Comparison of ENCODE assay signal across 26 mouse cellular contexts in genomic region chr5:147124794-147125193, GRCm38 (mm10). TPM values are rescaled to one million over a fixed set of nuclear protein-coding genes. Genes with fewer than 3 reads are reported as not detected.
A peak's percentile ranks its signal among the peaks of the same experiment; 100 is the strongest.
DNase-seq lines count a peak whose midpoint lies in the region; ATAC-seq and TF ChIP-seq lines count a peak whose summit lies in the region.
"Had no signal": no experiment of that assay in that cellular context is flagged by ENCODE, and none has a peak within 500 bp of the region (broad histone marks: within the 10 kb centered on the region; RNA-seq: fewer than 3 reads in every experiment).

No protein-coding gene starts in this region.

- TF ChIP-seq EP300 in MEL (IDR thresholded peaks at IDR 0.05; ENCODE audit: low read depth in 1 of 2, low read length in 2 of 2) = no peak

- no peak for ATAC-seq in hindbrain, embryonic 15.5 days (ENCODE audit: low FRiP score, low read depth)
- no peak for ATAC-seq in midbrain, embryonic 13.5 days
- ATAC-seq in midbrain, embryonic 15.5 days (replicated peaks) = no peak
- ATAC-seq: forebrain, embryonic 14.5 days; forebrain, postnatal 0 days had no signal

- 0 out of 2 replicates have a peak overlapping the region, but pooled peaks have one; percentile 4 for H3K4me2 ChIP-seq in hindbrain, embryonic 15.5 days
- 0 out of 2 replicates have a peak overlapping the region, but pooled peaks have one; percentile 3 for H3K4me2 ChIP-seq in midbrain, embryonic 13.5 days (replicated peaks)
- no peak overlapping the region for H3K4me2 ChIP-seq in midbrain, embryonic 15.5 days
- H3K4me2 ChIP-seq: embryonic facial prominence, embryonic 13.5 days; heart, embryonic 12.5 days; heart, embryonic 15.5 days; hindbrain, embryonic 14.5 days had no signal

- TF ChIP-seq POLR2A in MEL (IDR thresholded peaks at IDR 0.05; ENCODE audit: control insufficient read depth in 1 of 2, insufficient read depth in 1 of 2, low read depth in 1 of 2, low read length in 2 of 2, poor library complexity in 1 of 2) = no peak

- no peaks in the 10 kb centered on the region for H3K36me3 ChIP-seq in hindbrain, embryonic 15.5 days
- H3K36me3 ChIP-seq in hindbrain, embryonic 10.5 days = no peaks in the 10 kb centered on the region
- no peaks in the 10 kb centered on the region for H3K36me3 ChIP-seq in midbrain, embryonic 13.5 days
- no peaks in the 10 kb centered on the region for H3K36me3 ChIP-seq in midbrain, embryonic 15.5 days (replicated peaks)
- no peaks in the 10 kb centered on the region for H3K36me3 ChIP-seq in MEL (ENCODE audit: control insufficient read depth in 1 of 2, insufficient read depth in 2 of 2, low read length in 2 of 2)
- H3K36me3 ChIP-seq: embryonic facial prominence, embryonic 10.5 days; embryonic facial prominence, embryonic 13.5 days; heart, embryonic 12.5 days; heart, embryonic 15.5 days had no signal

- no peak for DNase-seq in hindbrain, embryonic 10.5 days (ENCODE audit: low spot score)
- no peak for DNase-seq in MEL (ENCODE audit: low read depth, low spot score)
- DNase-seq in T-cell, adult 2 months (ENCODE audit: low spot score) = no peak
- DNase-seq in adrenal gland, adult 2 months = no peak
- DNase-seq: adrenal gland, postnatal 14 days; B cell, adult 2 months; cerebellum, adult 11 months; cerebellum, adult 2 months; cerebellum, adult 9-11 months; cerebellum, postnatal 25 days; embryo, embryonic 11 days; forebrain, postnatal 0 days; gastrocnemius, postnatal 25 days; heart, adult 18-20 months; heart, postnatal 10 days; heart, postnatal 36 days had no signal

- no peak for TF ChIP-seq RAD21 in MEL (IDR thresholded peaks at IDR 0.05; ENCODE audit: low read depth, low read length)

- H3K9ac ChIP-seq in hindbrain, embryonic 15.5 days = no peak overlapping the region
- no peak overlapping the region for H3K9ac ChIP-seq in midbrain, embryonic 13.5 days (replicated peaks)
- H3K9ac ChIP-seq in midbrain, embryonic 15.5 days = no peak overlapping the region
- H3K9ac ChIP-seq in MEL (ENCODE audit: control insufficient read depth, low read depth, low read length, poor library complexity, severe bottlenecking) = no peak overlapping the region
- H3K9ac ChIP-seq: embryonic facial prominence, embryonic 13.5 days; forebrain, postnatal 0 days; heart, embryonic 12.5 days; heart, embryonic 15.5 days; hindbrain, embryonic 14.5 days had no signal

- H3K27me3 ChIP-seq in hindbrain, embryonic 15.5 days = no peaks in the 10 kb centered on the region
- H3K27me3 ChIP-seq in hindbrain, embryonic 10.5 days (ENCODE audit: insufficient read depth, poor library complexity, severe bottlenecking) = peaks cover 30% of the 10 kb centered on the region
- H3K27me3 ChIP-seq in midbrain, embryonic 13.5 days = peaks cover 12% of the 10 kb centered on the region; the same call in 1 of the 2 replicates
- H3K27me3 ChIP-seq in midbrain, embryonic 15.5 days (replicated peaks) = 0 out of 2 replicates have a peak, but pooled peaks cover 2% of the 10 kb centered on the region
- no peaks in the 10 kb centered on the region for H3K27me3 ChIP-seq in MEL (ENCODE audit: control insufficient read depth in 1 of 2, insufficient read depth in 2 of 2, low read length in 2 of 2)
- H3K27me3 ChIP-seq: embryonic facial prominence, embryonic 13.5 days; heart, embryonic 12.5 days had no signal

- no peaks in the 10 kb centered on the region for H3K4me1 ChIP-seq in hindbrain, embryonic 15.5 days (replicated peaks)
- peaks cover 8% of the 10 kb centered on the region for H3K4me1 ChIP-seq in hindbrain, embryonic 10.5 days (replicated peaks)
- 0 out of 2 replicates have a peak, but pooled peaks cover 6% of the 10 kb centered on the region for H3K4me1 ChIP-seq in midbrain, embryonic 13.5 days (replicated peaks)
- H3K4me1 ChIP-seq in midbrain, embryonic 15.5 days = no peaks in the 10 kb centered on the region
- peaks cover 1 to 6% of the 10 kb centered on the region in 2 experiments; a peak in 2 of 4 replicates for H3K4me1 ChIP-seq in MEL (ENCODE audit: control insufficient read depth in 1 of 2, insufficient read depth in 2 of 2, low read length in 2 of 2)
- H3K4me1 ChIP-seq: embryonic facial prominence, embryonic 13.5 days; heart, embryonic 12.5 days; heart, embryonic 15.5 days had no signal

- H3K4me3 ChIP-seq in hindbrain, embryonic 15.5 days = no peak overlapping the region
- no peak overlapping the region for H3K4me3 ChIP-seq in hindbrain, embryonic 10.5 days
- H3K4me3 ChIP-seq in midbrain, embryonic 13.5 days (replicated peaks) = no peak overlapping the region
- no peak overlapping the region for H3K4me3 ChIP-seq in midbrain, embryonic 15.5 days
- peak overlapping the region; percentile 22 to 48 for H3K4me3 ChIP-seq in MEL (ENCODE audit: control insufficient read depth in 1 of 2, insufficient read depth in 1 of 2, low read depth in 2 of 2, low read length in 2 of 2)
- H3K4me3 ChIP-seq: embryonic facial prominence, embryonic 10.5 days; embryonic facial prominence, embryonic 13.5 days; erythroblast, embryonic 14.5 days; heart, embryonic 12.5 days; heart, embryonic 15.5 days had no signal

- H3K27ac ChIP-seq in hindbrain, embryonic 15.5 days (replicated peaks) = no peak overlapping the region
- H3K27ac ChIP-seq in hindbrain, embryonic 10.5 days = no peak overlapping the region
- no peak overlapping the region for H3K27ac ChIP-seq in midbrain, embryonic 13.5 days
- no peak overlapping the region for H3K27ac ChIP-seq in midbrain, embryonic 15.5 days
- H3K27ac ChIP-seq in MEL (ENCODE audit: control insufficient read depth, low read depth, low read length) = no peak overlapping the region
- H3K27ac ChIP-seq: embryonic facial prominence, embryonic 10.5 days; embryonic facial prominence, embryonic 13.5 days; heart, embryonic 15.5 days; hindbrain, embryonic 14.5 days had no signal

- 45% methylated on average over 9 of the region's 9 CpGs for WGBS in hindbrain, embryonic 15.5 days
- 68% methylated on average over 9 of the region's 9 CpGs for WGBS in hindbrain, embryonic 10.5 days
- 38% methylated on average over 9 of the region's 9 CpGs for WGBS in midbrain, embryonic 13.5 days
- 34% methylated on average over 9 of the region's 9 CpGs for WGBS in midbrain, embryonic 15.5 days

- TF ChIP-seq CTCF in MEL (IDR thresholded peaks at IDR 0.05 in 2 of 3, conservative IDR thresholded peaks at IDR 0.05 in 1 of 3; ENCODE audit: control insufficient read depth in 1 of 3, insufficient read depth in 1 of 3, low read depth in 2 of 3, low read length in 3 of 3, poor library complexity in 1 of 3, severe bottlenecking in 1 of 3) = no peak

- no peaks in the 10 kb centered on the region for H3K79me2 ChIP-seq in MEL (ENCODE audit: control insufficient read depth, insufficient read depth, low read length, poor library complexity)

- no peaks in the 10 kb centered on the region for H3K9me3 ChIP-seq in hindbrain, embryonic 15.5 days
- H3K9me3 ChIP-seq in hindbrain, embryonic 10.5 days = peaks cover 17% of the 10 kb centered on the region
- no peaks in the 10 kb centered on the region for H3K9me3 ChIP-seq in midbrain, embryonic 13.5 days
- H3K9me3 ChIP-seq in midbrain, embryonic 15.5 days = no peaks in the 10 kb centered on the region
- no peaks in the 10 kb centered on the region for H3K9me3 ChIP-seq in MEL (replicated peaks; ENCODE audit: insufficient read depth, low read length)

TF ChIP-seq in MEL, 35 proteins besides CTCF, POLR2A, EP300 and RAD21:
- TF ChIP-seq KAT2A (conservative IDR thresholded peaks at IDR 0.05; ENCODE audit: low read depth, low read length) (no peak), ELF1 (IDR thresholded peaks at IDR 0.05; ENCODE audit: low read depth, low read length) (no peak), USF1 (IDR thresholded peaks at IDR 0.05; ENCODE audit: low read depth, low read length) (no peak), SIN3A (IDR thresholded peaks at IDR 0.05; ENCODE audit: low read length) (no peak), SMC3 (IDR thresholded peaks at IDR 0.05; ENCODE audit: low read depth, low read length) (no peak), MXI1 (IDR thresholded peaks at IDR 0.05; ENCODE audit: low read depth, low read length) (no peak), POLR2AphosphoS2 (IDR thresholded peaks at IDR 0.05; ENCODE audit: low read length) (no peak), ZMIZ1 (IDR thresholded peaks at IDR 0.05; ENCODE audit: low read depth, low read length) (no peak), GATA1 (IDR thresholded peaks at IDR 0.05; ENCODE audit: low read depth, low read length) (no peak), MAFK (IDR thresholded peaks at IDR 0.05; ENCODE audit: borderline replicate concordance, low read depth, low read length) (no peak)
TF ChIP-seq in MEL: peak in this region for 0.

RNA-seq across cellular contexts. Expression of gene Polr1d, which starts 47.9 kb away (rescaled TPM):
- polyA plus RNA-seq in hindbrain, embryonic 15.5 days (2015; fragmentation: Nextera tagmentation; extraction: Ambion mirVana) = 97.8 and 104 TPM in 2 replicates
- 124 and 127 TPM in 2 replicates for polyA plus RNA-seq in hindbrain, embryonic 10.5 days (2016; fragmentation: Nextera tagmentation; extraction: Ambion mirVana)
- 101 and 103 TPM in 2 replicates for polyA plus RNA-seq in midbrain, embryonic 13.5 days (2015; fragmentation: Nextera tagmentation; extraction: Ambion mirVana)
- polyA plus RNA-seq in midbrain, embryonic 15.5 days (2015; fragmentation: Nextera tagmentation; extraction: Ambion mirVana) = 95.6 and 96.5 TPM in 2 replicates
- 460 and 506 TPM in 2 replicates for total RNA-seq in MEL (2012; rRNA removed)
- 100 to 1,000 TPM; 185 to 388 TPM for polyA plus RNA-seq in MEL (2012; ENCODE audit: insufficient read depth in 1 of 2, insufficient read length in 2 of 2, low read depth in 1 of 2, low replicate concordance in 2 of 2, missing spikeins in 1 of 2)
- 100 to 1,000 TPM; 111 to 124 TPM for total RNA-seq in adrenal gland, adult 2 months (2021)
- 42.9 and 45.9 TPM in 2 replicates for polyA plus RNA-seq in adrenal gland, adult 2 months (2012; rRNA removed)

RNA-seq across cellular contexts. Expression of gene Lnx2, which starts 48.4 kb away (rescaled TPM):
- 4.5 and 6.5 TPM in 2 replicates for polyA plus RNA-seq in hindbrain, embryonic 15.5 days (2015; fragmentation: Nextera tagmentation; extraction: Ambion mirVana)
- 8.2 and 8.4 TPM in 2 replicates for polyA plus RNA-seq in hindbrain, embryonic 10.5 days (2016; fragmentation: Nextera tagmentation; extraction: Ambion mirVana)
- polyA plus RNA-seq in midbrain, embryonic 13.5 days (2015; fragmentation: Nextera tagmentation; extraction: Ambion mirVana) = 4.1 and 4.4 TPM in 2 replicates
- 3.9 and 4.0 TPM in 2 replicates for polyA plus RNA-seq in midbrain, embryonic 15.5 days (2015; fragmentation: Nextera tagmentation; extraction: Ambion mirVana)
- 19.4 and 22.0 TPM in 2 replicates for total RNA-seq in MEL (2012; rRNA removed)
- 10 to 100 TPM in 1 of 2 experiments, not detected in 1; 26.1 TPM for polyA plus RNA-seq in MEL (2012; ENCODE audit: insufficient read depth in 1 of 2, insufficient read length in 2 of 2, low read depth in 1 of 2, low replicate concordance in 2 of 2, missing spikeins in 1 of 2)
- total RNA-seq in adrenal gland, adult 2 months (2021) = 10 to 100 TPM; 13.0 to 13.4 TPM
- polyA plus RNA-seq in adrenal gland, adult 2 months (2012; rRNA removed) = 33.1 and 38.5 TPM in 2 replicates

Comparison
In these comparisons a context has a peak if more than half of its experiments do, and no peak if none do; other contexts are left out.
1. H3K4me3 ChIP-seq: peak in MEL (2 of 2); none in hindbrain, embryonic 15.5 days (single experiment), hindbrain, embryonic 10.5 days (single experiment), midbrain, embryonic 13.5 days (single experiment) and midbrain, embryonic 15.5 days (single experiment).